Mouse (Mus musculus) mature B cell (primary cell): Measurements from ENCODE around the gene Jmjd1c.

Experiments
- in situ Hi-C: fragments of 300-500 bp; cut with MboI; formaldehyde crosslinking; loops from 2 replicates; pipeline ENCODE4 v1.14.3; 2019

Jmjd1c gene

GRCm38 (mm10) chr10:67226543-67226942 is 130.6 kb downstream of the Jmjd1c start:
- in situ Hi-C loops: no loop called here

- in situ Hi-C loops: no loop called here
These were observed 134.5 kb downstream of the Jmjd1c start for GRCm38 (mm10) chr10:67230439-67230838.

DNA sequence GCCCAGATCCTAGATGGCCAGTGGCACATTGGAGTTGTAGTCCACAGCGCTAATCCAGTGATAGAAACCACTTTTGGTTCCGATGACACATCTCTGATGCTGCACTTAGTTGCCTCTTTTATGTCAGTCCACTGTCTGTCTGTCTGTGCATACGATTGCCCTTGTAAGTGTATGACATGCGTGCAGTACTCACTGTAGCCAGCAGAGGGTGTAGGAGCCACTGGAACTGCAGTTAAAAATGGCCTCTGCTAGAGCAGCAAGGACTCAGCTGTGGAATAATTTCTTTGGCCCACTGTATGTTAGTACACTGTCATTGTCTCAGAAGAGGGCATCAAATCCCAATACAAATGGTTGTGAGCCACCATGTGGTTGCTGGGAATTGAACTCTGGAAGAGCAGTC is 151.2 kb downstream of the Jmjd1c start:
- in situ Hi-C loops: no loop called here

GRCm38 (mm10) chr10:67249486-67249885 is 153.6 kb downstream of the Jmjd1c start:
- in situ Hi-C loops: no loop called here

GRCm38 (mm10) chr10:67250846-67251245 is 154.9 kb downstream of the Jmjd1c start:
- in situ Hi-C loops: no loop called here

DNA sequence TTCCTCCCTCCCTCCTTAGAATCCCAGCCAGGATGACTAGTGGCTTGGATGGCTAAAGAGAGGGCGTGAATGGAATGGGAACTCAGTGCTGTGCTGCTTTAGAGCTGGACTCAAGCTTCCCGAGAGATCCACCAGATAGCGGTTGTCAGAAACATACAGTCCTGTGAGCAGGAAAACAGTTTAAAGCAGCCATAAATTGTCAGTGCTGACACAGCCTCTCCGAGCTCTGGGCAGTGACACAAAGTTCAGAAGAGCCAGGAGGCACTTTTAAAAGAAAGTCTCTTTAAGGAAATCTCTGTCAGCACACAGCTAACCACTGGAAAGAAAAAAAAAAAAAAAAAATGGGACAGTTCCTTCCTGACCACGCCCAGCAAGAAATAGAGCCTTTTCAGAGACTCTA is 156.4 kb downstream of the Jmjd1c start:
- in situ Hi-C loops: no loop called here

DNA sequence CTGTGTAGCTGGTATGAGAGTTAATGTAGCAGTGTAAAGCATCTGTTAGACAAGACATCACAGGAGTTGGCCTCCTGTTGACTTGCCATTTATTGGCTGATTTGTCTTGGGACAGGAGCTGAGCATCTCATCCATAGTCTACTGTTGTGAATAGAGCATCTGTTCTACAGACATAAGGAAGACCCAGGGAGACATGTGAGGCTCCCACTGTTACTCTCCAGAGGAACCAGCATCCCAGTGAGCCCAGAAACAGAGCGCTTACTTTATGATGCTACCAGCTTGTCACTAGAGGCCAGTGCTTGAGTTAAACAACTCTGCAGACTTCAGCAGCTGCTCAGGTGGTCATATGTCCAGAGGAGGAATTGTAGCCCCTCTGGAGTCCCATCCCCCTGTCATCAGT is 157.2 kb downstream of the Jmjd1c start:
- in situ Hi-C loops: no loop called here

GRCm38 (mm10) chr10:67264852-67265251 is 168.9 kb downstream of the Jmjd1c start:
- in situ Hi-C loops: no loop called here

DNA sequence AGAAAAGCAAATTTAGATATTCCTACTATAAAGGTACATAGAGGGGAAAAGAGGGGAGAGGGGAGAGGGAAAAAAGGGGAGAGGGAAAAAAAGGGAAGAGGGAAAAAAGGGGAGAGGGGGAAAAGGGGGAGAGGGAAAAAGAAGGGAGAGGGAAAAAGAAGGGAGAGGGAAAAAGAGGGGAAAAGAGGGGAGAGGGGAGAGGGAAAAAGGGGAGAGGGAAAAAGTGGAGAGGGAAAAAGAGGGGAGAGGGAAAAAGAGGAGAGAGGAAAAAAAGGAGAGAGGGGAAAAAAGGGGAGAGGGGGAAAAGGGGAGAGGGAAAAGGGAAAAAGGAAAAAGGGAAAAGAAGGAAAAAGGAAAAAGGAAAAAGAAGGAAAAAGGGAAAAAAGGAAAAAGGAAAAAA is 180.0 kb downstream of the Jmjd1c start:
- in situ Hi-C loops: no loop called here

GRCm38 (mm10) chr10:67281852-67282251 is 185.9 kb downstream of the Jmjd1c start:
- in situ Hi-C loops: no loop called here

DNA sequence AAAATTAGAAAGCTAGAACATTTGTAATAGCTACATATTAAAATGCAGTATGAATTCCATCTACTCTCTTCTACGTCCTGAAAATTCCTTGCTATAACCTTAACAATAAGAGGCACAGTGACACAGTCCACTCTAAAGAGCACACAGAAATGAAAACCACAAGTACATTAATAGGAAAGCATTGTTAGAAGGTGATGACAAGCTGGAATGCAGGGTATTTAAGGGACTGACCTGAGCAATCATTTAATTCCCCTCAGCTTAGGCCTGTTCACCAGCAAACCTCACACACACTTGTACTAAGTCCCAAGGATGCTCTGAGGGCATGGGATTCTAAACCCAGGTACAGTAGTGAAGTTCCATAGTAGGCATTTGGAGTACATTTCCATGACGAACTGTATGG is 186.6 kb downstream of the Jmjd1c start:
- in situ Hi-C loops: no loop called here

DNA sequence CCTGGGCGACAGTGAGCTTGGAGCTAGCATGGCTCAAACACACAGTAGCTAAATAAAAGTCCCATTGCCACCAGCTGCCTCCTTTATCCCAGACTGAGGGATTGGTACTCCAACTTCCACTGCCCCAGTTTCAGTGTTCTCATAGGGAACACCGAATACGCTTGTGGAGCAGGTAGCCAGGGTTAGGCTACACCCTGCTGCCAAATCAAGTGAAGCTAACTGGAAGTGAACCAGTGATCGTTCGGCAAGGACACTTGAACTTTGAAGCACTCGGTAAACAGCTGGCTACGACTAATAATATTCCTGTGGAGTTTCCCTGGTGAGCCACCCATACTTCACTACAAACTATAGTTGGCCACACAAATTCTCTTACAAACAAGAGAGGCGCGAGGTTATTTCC is 187.6 kb downstream of the Jmjd1c start:
- in situ Hi-C loops: no loop called here

- in situ Hi-C loops: no loop called here
These were observed 188.4 kb downstream of the Jmjd1c start for GRCm38 (mm10) chr10:67284311-67284710.

- in situ Hi-C loops: no loop called here
These were observed 188.8 kb downstream of the Jmjd1c start for GRCm38 (mm10) chr10:67284761-67285175.

DNA sequence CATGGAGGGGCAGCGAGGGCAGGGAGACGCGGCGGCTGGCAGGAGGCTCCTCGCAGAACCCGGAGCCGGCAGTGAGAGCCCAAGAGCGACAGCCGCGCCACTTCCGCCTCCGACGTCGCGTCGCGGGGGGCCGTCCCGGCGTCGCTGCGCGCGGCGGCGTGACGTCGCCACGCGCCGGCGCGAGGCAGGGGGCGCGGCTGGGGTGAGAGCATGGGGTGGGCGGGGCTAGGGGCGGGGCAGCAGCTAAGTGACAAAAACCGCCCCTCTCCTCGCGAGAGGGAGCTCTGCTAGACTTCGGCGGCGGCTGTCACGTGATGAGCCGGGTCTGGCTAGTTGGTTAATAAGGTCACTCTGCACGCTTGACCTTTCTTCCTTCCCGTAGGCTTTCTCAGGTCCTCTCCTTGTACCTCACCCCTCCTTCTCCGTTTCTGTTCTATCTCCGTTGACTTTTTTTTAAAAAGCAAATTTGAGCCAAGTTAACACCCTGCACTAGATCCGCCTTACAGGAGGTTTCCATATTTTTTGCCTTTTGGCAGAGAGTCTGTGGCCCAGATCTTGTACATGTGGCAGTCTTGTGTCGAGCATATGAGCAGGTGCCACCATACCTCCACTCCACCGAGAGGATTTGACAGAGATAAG is 189.4 kb downstream of the Jmjd1c start, which contains the start of gene Nrbf2:
TSS of gene Nrbf2 (minus strand) at position 130 of the 639 bp plus-strand sequence.
- in situ Hi-C loops: no loop called here

DNA sequence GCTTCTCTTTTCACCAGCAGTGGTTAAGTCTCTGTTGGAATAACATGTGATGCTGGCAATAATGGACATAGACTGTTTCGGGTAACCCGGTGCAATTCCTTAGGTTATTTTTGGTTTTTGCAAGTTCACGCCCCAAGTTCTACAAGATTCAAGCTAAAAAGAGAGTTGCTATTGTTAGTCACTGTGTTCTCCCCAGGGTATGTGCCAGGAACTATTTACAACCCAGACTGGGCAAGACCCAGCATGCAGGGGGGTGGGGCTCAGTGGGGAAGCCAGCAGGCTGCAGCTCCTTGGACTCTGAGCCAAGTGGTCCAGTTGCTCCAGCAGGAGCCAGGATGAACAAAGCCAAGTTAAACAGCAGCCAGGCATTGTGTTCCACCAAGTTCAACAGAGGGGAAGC is 192.0 kb downstream of the Jmjd1c start:
- in situ Hi-C loops: no loop called here

DNA sequence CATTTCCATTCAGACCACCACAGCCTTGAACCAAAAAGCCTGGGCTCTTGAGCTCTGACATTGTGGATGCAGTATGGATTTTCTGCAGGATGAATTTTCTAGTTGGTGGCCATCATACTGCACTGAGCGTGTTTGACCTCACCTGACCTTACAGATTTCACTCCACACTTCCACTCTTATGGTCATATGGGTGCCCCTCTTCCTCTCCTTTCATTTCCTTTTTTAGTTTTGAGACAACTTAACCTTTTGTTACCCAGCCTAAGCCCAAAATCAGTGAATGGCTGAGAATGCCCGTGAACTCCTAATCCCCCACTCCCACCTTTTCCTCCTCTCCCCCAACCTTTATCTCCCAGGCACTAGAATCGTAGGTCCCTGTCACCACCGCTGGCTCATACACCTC is 194.7 kb downstream of the Jmjd1c start:
- in situ Hi-C loops: no loop called here

GRCm38 (mm10) chr10:67291087-67291486 is 195.2 kb downstream of the Jmjd1c start:
- in situ Hi-C loops: no loop called here

DNA sequence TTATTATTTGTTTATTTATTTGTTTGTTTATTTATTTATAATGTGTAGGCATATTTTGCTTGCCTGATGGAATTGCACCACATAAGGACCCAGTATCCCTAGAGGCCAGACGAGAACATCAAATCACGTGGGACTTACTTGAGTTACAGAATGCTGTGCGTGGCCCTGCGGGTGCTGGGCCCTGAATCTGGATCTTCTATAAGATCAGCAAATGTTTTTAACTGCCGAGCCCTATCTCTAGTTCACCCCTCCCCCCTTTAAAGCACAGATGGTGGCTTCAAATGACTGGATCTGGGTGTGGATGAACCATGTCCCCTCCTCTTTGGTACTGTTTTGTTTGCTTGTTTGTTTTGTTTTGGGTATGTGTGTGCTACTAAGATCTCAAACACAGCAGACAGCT is 199.4 kb downstream of the Jmjd1c start:
- in situ Hi-C loops: no loop called here

- in situ Hi-C loops: no loop called here
These were observed 200.1 kb downstream of the Jmjd1c start for GRCm38 (mm10) chr10:67295938-67296466.

GRCm38 (mm10) chr10:67296482-67297152 is 200.7 kb downstream of the Jmjd1c start:
- in situ Hi-C loops: no loop called here

DNA sequence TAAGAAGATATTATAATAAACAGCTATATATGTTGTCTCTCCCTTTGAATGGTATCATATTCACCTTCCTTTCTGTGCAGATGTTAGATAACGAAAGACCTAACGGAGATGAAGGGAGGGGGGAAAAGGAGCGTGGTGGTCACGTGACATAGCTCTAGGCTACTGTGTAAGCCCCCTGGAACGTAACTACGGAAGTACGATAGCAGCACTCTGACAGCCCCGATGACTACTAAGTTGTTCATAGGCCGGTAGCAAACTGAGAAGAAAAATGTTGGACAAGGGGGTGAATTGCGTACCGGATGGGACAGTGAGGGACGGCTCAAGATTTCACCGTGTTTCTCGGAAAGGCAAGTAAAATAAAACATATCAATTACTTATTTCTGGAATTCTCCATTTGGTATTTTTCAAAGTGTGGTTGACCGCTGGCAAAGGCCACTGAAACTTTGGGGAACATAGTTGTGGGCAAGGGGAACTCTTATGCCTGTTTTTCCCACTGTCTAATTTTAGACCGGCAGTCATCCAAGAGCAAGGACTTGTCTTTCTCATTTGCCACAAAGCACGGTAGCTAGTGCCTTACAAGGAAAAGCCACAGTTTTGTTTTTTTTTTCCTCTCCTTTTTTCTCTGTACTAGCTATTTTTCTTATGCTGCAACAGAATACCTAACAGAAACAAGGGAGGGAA is 201.4 kb downstream of the Jmjd1c start:
- in situ Hi-C loops: no loop called here

DNA sequence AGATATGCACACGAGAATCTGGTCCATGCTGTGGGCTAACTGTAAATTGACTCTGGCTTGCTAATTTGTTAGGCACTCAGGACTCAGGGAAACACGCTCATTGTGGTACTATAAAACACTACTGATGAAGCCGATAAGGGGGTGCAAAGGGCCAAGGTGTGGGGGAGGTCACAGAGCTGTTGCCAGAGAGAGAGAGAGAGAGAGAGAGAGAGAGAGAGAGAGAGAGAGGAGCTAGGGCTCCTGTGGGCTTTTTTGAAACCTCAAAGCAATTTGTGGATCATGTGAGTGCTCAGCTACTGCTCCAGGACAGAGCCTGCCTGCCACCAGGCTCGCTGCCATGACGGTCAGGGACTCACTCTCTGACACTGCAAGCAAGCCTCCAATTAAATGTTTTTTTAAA is 202.9 kb downstream of the Jmjd1c start:
- in situ Hi-C loops: no loop called here
